Mouse (Mus musculus) limb, embryonic 11.5 days (tissue): ENCODE results near the gene Actg2. TPM values are rescaled to one million over a fixed set of nuclear protein-coding genes. Genes with fewer than 3 reads are reported as not detected.

Experiments used
- ATAC-seq: fragments of 200-750 bp; cut with Nextera tagmentation; 2 replicates; pipeline ENCODE4 v1.8.0; 2017; ENCODE audit warnings: low read depth; ENCODE audit not compliant: insufficient number of reproducible peaks, low FRiP score, low TSS enrichment
- DNase-seq: peaks from one replicate; pipeline ENCODE4 v3.0.0-alpha.2; 2015; ENCODE audit warnings: low spot score
- H3K27ac ChIP-seq: fragments of 300-500 bp; sonication (generic); replicated peaks from 2 replicates; pipeline ENCODE4 v1.5.1; 2014; ENCODE audit warnings: low read depth, mild to moderate bottlenecking, low read length
- H3K27me3 ChIP-seq: fragments of 300-500 bp; sonication (generic); 2 replicates; pipeline ENCODE4 v1.6.1; 2014; ENCODE audit warnings: mild to moderate bottlenecking, low read length, mixed read lengths; ENCODE audit not compliant: control insufficient read depth, insufficient read depth
- H3K36me3 ChIP-seq: fragments of 300-500 bp; sonication (generic); 2 replicates; pipeline ENCODE4 v1.6.1; 2014; ENCODE audit warnings: mild to moderate bottlenecking, low read length, moderate library complexity, mixed read lengths; ENCODE audit not compliant: control insufficient read depth, insufficient read depth
- H3K4me1 ChIP-seq: fragments of 300-500 bp; sonication (generic); 2 replicates; pipeline ENCODE4 v1.6.1; 2014; ENCODE audit warnings: low read length, mixed read lengths; ENCODE audit not compliant: control insufficient read depth, insufficient read depth
- H3K4me2 ChIP-seq: fragments of 300-500 bp; sonication (generic); 2 replicates; pipeline ENCODE4 v1.6.1; 2014; ENCODE audit warnings: low read depth, mild to moderate bottlenecking, moderate library complexity; ENCODE audit not compliant: severe bottlenecking
- H3K4me3 ChIP-seq: fragments of 300-500 bp; sonication (generic); 2 replicates; pipeline ENCODE4 v1.5.1; 2014; ENCODE audit warnings: low read depth, low read length
- H3K9ac ChIP-seq: fragments of 300-500 bp; sonication (generic); 2 replicates; pipeline ENCODE4 v1.6.1; 2014; ENCODE audit warnings: mild to moderate bottlenecking, low read length
- H3K9me3 ChIP-seq: fragments of 300-500 bp; sonication (generic); 2 replicates; pipeline ENCODE4 v1.6.1; 2016; ENCODE audit warnings: low read length; ENCODE audit not compliant: control insufficient read depth
- WGBS: fragments of 180-500 bp; shearing (Covaris S2); extraction: QIAGEN DNeasy Blood & Tissue Kit; methylation state at CpG from one replicate; pipeline ENCODE4 v1.1.7; 2014; 5-methylcytosine and 5-hydroxymethylcytosine counted together
- polyA plus RNA-seq: library from polyadenylated mRNA; unstranded; fragments of >200 nt; fragmentation: Nextera tagmentation; extraction: Ambion mirVana; gene quantifications from 2 replicates; pipeline ENCODE4 v1.2.1, GENCODE M21; 2014

Gene Actg2
- polyA plus RNA-seq, 1 experiment from 2014 or later: 0.76 TPM

- H3K27ac ChIP-seq: no peak overlapping the region
- no peaks in the 10 kb centered on the region for H3K27me3 ChIP-seq
- no peaks in the 10 kb centered on the region for H3K9me3 ChIP-seq
- H3K9ac ChIP-seq: peak overlapping the region; percentile 58
- peaks cover 6% of the 10 kb centered on the region for H3K4me1 ChIP-seq
- ATAC-seq (peak; percentile 93), DNase-seq (peak; percentile 88)
- WGBS: 5% methylated on average over 37 of the region's 37 CpGs
- H3K4me3 ChIP-seq: peak overlapping the region; percentile 87
- no peaks in the 10 kb centered on the region for H3K36me3 ChIP-seq
- H3K4me2 ChIP-seq: peak overlapping the region; percentile 54
Measured at GRCm38 (mm10) chr6:83571840-83572667, 36.0 kb upstream of the Actg2 start.

- no peak for DNase-seq
- H3K9ac ChIP-seq: no peak overlapping the region
- H3K9me3 ChIP-seq: no peaks in the 10 kb centered on the region
- no peaks in the 10 kb centered on the region for H3K27me3 ChIP-seq
- no peak for ATAC-seq
- H3K36me3 ChIP-seq: no peaks in the 10 kb centered on the region
- no peak overlapping the region for H3K4me2 ChIP-seq
- peaks cover 6% of the 10 kb centered on the region for H3K4me1 ChIP-seq
- 72% methylated on average over 20 of the region's 20 CpGs for WGBS
- H3K4me3 ChIP-seq: no peak overlapping the region
- H3K27ac ChIP-seq: no peak overlapping the region
Measured at GRCm38 (mm10) chr6:83568901-83569862, 33.1 kb upstream of the Actg2 start.

GRCm38 (mm10) chr6:83555972-83556371 lies 19.9 kb upstream of the Actg2 start:
- no peaks in the 10 kb centered on the region for H3K27me3 ChIP-seq
- no peak overlapping the region for H3K9ac ChIP-seq
- H3K4me1 ChIP-seq: no peaks in the 10 kb centered on the region
- no peaks in the 10 kb centered on the region for H3K36me3 ChIP-seq
- H3K27ac ChIP-seq: no peak overlapping the region
- H3K4me3 ChIP-seq: no peak overlapping the region
- no peak for DNase-seq
- no peak for ATAC-seq
- WGBS: 93% methylated on average over 6 of the region's 6 CpGs
- H3K4me2 ChIP-seq: no peak overlapping the region
- H3K9me3 ChIP-seq: no peaks in the 10 kb centered on the region

DNA sequence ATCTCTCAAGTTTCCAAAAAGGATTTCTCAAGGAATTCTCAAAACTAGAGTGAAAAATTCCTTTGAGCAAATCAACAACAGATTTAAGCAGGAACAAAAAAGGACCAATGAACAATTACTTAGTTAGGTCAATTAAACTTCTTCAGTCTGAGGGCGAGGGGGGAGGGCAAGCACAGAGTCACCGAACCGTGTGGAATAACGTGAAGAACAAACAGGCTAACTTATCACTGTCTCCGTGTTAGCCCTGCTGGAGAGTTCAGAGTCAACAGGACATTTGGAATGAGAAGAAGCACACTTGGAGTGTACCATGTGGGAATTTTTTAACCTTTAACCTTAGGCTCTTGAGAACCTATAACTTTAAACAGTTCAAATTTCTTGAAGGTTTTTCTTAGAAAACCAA lies 12.3 kb upstream of the Actg2 start:
- DNase-seq: no peak
- no peak for ATAC-seq
- Histone ChIP-seq H3K9ac (no peak overlapping the region), H3K4me3 (no peak overlapping the region), H3K36me3 (no peaks in the 10 kb centered on the region), H3K27me3 (no peaks in the 10 kb centered on the region), H3K4me2 (no peak overlapping the region), H3K27ac (no peak overlapping the region), H3K4me1 (no peaks in the 10 kb centered on the region), H3K9me3 (no peaks in the 10 kb centered on the region)
- 75% methylated on average over 5 of the region's 5 CpGs for WGBS

- no peak overlapping the region for H3K4me2 ChIP-seq
- WGBS: 81% methylated on average over 3 of the region's 3 CpGs
- no peaks in the 10 kb centered on the region for H3K36me3 ChIP-seq
- H3K4me1 ChIP-seq: no peaks in the 10 kb centered on the region
- no peak overlapping the region for H3K9ac ChIP-seq
- DNase-seq (no peak), ATAC-seq (no peak)
- no peaks in the 10 kb centered on the region for H3K9me3 ChIP-seq
- no peak overlapping the region for H3K4me3 ChIP-seq
- H3K27ac ChIP-seq: no peak overlapping the region
- no peaks in the 10 kb centered on the region for H3K27me3 ChIP-seq
Measured at GRCm38 (mm10) chr6:83545778-83546177, 9.7 kb upstream of the Actg2 start.

- no peaks in the 10 kb centered on the region for H3K9me3 ChIP-seq
- ATAC-seq (no peak), DNase-seq (no peak)
- no peak overlapping the region for H3K9ac ChIP-seq
- H3K4me1 ChIP-seq: no peaks in the 10 kb centered on the region
- no peak overlapping the region for H3K4me2 ChIP-seq
- H3K4me3 ChIP-seq: no peak overlapping the region
- no peak overlapping the region for H3K27ac ChIP-seq
- no peaks in the 10 kb centered on the region for H3K27me3 ChIP-seq
- 85% methylated on average over 11 of the region's 11 CpGs for WGBS
- H3K36me3 ChIP-seq: no peaks in the 10 kb centered on the region
Measured at GRCm38 (mm10) chr6:83541756-83542456, 5.8 kb upstream of the Actg2 start.

DNA sequence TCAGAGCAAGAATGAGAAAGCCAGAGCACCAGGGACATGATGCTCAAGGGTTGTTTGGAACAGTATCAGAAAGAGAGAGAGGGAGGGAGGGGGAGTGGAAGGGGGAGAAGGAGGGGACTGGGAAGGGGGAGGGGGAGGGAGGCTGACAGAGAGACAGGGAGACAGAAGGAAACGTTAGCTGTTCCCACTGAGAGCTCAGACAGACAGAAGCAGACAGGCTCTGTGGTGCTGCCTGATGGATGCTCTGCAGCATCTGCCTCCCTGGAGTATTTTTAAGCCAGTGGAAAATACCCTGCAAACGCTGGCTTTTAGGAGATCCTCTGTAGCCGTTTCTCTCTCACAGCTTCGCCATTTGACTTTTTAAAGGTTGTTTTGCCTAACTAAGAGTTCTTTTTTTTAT lies 4.0 kb upstream of the Actg2 start:
- H3K4me3 ChIP-seq: no peak overlapping the region
- WGBS: 42% methylated on average over 4 of the region's 4 CpGs
- no peaks in the 10 kb centered on the region for H3K27me3 ChIP-seq
- no peak overlapping the region for H3K27ac ChIP-seq
- H3K36me3 ChIP-seq: no peaks in the 10 kb centered on the region
- no peaks in the 10 kb centered on the region for H3K9me3 ChIP-seq
- ATAC-seq (no peak), DNase-seq (no peak)
- no peaks in the 10 kb centered on the region for H3K4me1 ChIP-seq
- H3K9ac ChIP-seq: no peak overlapping the region
- no peak overlapping the region for H3K4me2 ChIP-seq

DNA sequence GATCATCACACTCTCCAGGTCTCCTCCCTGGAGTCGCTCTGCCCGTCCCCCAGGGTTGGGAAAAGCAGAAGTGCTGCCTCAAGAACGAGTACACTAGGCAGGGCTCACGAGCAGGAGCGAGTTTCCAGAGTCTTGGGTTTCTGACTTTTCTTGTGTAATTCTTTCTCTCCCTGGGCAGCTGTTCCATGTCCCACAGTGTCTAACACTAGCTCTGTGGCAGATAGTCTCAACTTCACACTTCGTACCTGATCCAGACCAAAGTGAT lies 662 bp upstream of the Actg2 start:
- Histone ChIP-seq H3K9ac (no peak overlapping the region), H3K36me3 (no peaks in the 10 kb centered on the region), H3K4me2 (no peak overlapping the region), H3K27me3 (no peaks in the 10 kb centered on the region), H3K9me3 (no peaks in the 10 kb centered on the region), H3K4me1 (no peaks in the 10 kb centered on the region), H3K27ac (0 out of 2 replicates have a peak overlapping the region, but pooled peaks have one; percentile 24), H3K4me3 (no peak overlapping the region)
- 52% methylated on average over 6 of the region's 6 CpGs for WGBS
- ATAC-seq (no peak), DNase-seq (no peak)
